Mouse (Mus musculus) kidney, postnatal 10 days (tissue): ENCODE measurements around the gene Olfr1411.
A peak's percentile ranks its signal among the peaks of the same experiment; 100 is the strongest.

Experiments
- DNase-seq: peaks from one replicate; pipeline ENCODE4 v3.0.0; 2021; ENCODE audit warnings: mixed read lengths

Olfr1411 gene

DNA sequence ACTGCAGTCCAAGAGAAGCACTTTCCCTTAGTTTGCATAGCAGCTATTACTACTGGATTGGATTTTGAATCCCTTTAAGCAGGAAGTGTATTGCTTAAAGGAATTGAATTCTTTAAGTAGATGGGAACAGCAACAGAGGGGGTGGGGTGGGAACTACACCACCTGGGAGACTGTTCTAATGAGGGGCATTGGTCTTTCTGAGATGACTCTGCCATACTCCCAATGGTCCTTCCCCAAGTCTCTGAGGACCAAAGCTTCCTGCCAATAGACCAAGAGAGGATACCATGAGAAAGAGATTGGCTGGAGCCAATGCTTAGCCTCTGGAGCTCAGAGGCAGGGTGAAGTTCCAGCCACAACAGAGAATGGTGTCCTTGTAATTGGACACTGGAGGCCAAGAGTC is at the start of gene Olfr1411:
TSS of gene Olfr1411 (plus strand) at position 301 of the 400 bp plus-strand sequence.
- no peak for DNase-seq

DNA sequence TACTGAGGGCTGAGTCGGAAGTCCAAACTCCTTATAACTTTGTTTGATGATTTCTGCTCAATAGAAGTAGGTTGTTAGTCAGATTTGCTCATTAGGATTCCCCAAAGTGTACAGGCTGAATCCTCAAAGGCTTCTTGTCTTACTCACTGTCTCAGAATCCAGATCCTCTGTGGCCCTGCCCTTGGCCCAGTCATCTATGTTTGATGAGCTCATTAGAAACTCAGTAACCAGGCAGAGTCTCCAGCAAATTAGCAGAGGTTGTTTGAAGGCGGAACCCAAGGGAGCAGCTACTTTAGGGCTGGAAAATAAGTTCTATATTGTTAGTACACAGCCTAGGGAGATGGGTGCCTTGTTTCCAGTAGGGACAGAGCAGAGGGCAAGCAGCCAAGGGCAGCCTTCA is 48.3 kb upstream of the Olfr1411 start:
- no peak for DNase-seq

DNA sequence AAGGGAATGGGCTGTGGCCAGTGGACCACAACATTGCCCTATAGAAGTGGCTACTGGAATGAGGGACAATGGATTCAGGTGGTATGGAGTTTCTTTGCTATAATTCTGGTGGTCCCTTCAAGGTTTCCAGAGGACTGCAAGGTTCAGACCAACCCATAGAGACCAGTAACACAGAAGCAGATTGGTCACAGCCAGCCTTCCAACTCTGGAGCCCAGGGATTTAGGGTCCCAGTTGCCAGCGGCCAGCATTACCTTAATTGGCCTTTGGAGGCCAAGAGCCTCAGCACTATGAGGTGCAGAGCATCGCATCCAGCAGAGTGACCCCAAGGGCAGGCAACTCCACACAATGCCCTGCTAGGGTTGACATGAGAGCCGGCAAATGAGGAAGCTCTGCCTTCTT is 23.2 kb upstream of the Olfr1411 start, which contains the start of gene Olfr1413:
TSS of gene Olfr1413 (plus strand) at position 301 of the 400 bp plus-strand sequence.
- no peak for DNase-seq

DNA sequence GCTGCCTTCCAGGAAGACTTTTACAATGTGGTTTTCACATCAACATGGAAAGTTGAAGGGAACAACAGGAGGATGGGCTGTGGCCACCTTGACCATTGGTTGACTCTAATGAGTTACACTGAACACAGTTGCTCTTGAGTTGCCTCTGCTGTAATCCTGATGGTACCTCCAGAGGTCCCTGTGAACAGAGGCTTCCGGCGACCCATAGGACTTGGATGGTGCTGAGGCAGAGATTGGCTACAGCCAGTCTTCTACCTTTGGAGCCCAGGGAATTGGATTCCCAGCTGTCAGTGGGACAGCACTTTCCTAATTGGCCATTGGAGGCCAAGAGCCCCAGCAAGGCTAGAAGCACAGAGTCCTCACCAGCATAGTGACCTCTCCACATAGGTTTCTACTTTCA is 8.7 kb upstream of the Olfr1411 start, which contains the start of gene Olfr1412:
TSS of gene Olfr1412 (plus strand) at position 301 of the 400 bp plus-strand sequence.
- no peak for DNase-seq

DNA sequence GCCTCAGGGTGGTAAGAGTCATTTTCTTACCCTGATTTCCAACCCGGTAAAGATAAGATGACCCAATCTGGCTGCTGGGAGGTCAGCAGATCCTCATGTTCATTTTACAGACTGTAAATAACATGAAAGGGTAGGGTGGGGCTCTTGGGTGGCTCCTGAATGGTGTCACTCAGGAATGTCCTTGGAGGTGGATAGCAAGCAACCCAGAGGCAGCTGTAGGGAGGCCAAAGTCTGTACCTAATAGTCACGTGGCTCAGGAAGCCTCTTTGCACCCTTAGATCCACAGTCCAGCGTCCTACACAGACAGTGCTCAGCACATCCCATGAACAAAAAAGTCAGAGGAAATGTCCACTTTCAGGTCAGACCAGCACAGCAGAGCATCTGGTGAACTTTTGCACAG is 1.8 kb downstream of the Olfr1411 start:
- no peak for DNase-seq

DNA sequence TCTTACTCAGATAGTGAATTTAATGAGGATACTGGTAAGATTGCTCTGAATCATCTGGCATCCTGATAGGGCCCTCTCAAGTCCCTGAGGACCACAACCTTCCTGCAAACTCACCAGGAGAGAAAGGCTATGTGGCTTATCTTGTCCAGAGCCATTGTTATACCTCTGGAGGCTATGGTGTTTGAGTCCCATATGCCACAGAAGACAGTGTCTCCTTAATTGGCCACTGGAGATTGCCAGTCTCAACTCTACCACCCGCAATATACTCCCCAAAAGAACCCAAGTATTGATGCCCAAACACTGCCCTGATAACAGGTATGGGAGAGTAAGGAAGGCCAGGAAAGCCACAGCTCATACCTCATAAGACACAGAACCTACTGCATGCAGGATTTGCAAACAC is 11.3 kb downstream of the Olfr1411 start, which contains the start of gene Olfr1410:
TSS of gene Olfr1410 (plus strand) at position 301 of the 400 bp plus-strand sequence.
- DNase-seq = no peak

DNA sequence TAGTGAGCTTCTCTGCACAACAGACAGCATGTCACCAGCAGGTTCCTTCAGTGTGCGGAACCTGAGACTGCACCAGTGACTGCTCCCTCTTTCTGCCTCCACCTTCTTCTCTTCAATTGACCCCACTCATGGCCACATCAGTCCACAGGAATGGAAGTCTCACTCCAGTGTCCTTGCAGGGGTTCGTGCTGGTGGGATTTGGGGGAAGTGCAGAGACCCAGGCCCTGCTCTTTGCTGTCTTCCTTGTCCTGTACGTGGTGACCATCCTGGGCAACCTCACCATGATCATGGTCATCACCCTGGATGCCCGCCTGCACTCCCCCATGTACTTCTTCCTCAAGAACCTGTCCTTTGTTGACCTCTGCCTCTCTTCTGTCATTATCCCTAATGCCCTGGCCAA is 13.5 kb downstream of the Olfr1411 start:
- no peak for DNase-seq

DNA sequence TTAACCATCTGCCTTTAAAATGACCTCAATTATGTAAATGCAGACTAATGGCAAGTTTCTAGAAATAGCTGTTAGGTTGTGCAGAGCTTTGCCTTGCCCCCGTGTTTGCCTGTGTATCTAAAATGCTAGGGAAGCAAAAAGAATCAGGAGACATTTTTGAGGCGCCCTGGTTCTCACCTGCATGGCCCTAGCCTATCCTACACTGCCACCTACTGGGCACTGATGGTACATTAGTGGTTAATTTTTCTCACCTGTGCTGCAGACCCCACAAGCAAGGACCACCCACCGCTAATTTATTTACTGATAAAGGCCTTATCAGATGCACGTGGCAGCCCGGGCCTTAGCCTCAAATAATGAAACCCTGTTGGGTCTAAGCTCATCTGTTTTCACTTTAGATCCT is 16.8 kb downstream of the Olfr1411 start:
- DNase-seq = peak; percentile 67

DNA sequence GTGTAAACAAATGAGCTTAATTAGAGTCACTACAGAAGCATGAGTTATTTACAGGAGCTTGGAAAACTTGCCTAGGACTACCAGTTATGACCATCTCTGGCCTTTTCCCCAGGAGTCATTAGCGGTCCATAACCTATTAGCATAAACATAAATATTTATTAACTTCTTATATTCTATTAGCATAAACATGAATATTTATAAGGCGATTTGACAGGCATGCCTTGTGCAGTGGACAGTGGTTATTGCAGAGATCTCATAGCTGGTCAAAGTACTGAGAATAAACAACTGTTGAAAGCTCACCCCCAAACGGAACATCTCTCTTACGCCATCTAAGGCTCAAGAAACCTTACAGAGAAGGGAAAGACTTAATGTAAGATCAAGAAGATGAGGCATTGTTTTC is 19.0 kb downstream of the Olfr1411 start:
- no peak for DNase-seq

DNA sequence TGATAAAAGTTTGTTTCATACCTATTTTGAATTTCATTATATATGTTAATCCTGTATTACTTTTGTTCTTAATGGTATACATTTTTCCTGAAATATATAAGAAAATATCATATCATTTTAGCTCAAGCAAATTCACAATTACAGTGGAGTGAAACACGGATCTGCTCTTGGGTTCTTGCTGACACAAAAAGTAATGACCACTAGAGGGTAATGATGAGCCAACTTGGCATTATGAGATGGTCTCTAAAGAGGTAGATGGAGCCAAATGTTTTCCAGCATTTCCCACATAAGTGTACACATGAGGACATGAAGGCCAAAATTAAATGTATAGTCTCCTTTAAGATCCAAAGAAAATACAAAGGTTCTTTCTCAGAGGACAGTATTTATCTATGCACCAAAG is 20.3 kb downstream of the Olfr1411 start:
- DNase-seq = no peak

DNA sequence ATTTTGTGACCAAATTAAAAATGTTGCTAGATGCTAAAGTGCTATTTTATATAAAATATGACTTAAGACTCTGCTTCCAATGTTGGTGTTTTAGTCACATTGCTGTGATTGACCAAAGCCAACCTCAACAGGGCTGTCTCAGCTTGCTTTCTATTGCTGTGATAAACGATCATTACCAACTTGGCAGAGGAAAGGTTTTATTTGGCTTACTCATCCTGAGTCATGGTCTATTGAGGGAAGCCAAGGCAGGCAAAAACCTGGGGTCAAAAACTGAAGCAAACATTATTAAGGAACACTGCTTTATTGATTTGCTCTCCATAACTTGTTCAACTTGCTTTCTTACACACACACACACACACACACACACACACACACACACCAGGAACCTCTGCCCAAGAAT is 21.8 kb downstream of the Olfr1411 start:
- no peak for DNase-seq

DNA sequence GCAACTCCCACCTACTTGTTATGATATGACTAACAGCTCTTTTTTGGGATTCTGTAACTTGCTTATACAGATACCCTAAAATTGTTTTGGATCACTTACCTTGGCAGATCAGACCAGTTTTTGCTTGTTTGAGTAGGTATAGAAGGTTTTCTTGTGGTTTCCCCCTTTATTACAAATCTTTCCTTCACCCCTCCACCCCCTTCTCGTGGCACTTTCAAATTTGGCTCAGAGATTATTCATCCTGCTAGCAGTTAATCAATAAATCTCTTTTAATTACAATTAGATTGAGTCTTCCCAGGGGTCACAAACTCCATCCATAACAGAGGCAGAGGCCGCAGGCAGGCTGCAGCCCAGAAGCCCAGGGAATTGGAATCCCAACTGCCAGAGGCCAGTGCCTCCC is 23.3 kb downstream of the Olfr1411 start, which contains the start of gene Olfr12:
TSS of gene Olfr12 (plus strand) at position 301 of the 400 bp plus-strand sequence.
- no peak for DNase-seq

DNA sequence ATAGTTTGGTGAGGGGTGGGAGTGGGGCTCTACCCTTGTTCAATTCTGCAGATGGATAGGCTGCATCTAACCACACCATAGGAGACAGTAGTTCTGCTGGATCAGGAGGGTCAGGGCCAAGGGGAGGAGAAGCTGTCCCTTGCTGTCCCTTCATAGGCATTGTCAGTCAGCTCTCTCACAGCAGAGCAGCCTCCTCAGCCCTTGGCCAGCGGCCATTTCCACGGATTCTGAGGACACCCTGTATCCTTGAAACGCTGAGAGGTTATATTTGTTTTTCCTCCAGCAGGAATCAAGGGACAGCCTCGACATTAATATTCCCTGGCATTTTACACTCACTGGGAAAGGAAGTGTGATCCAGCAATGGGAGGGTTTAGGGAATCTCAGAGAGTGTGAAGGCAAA is 24.1 kb downstream of the Olfr1411 start:
- peak; percentile 27 for DNase-seq

DNA sequence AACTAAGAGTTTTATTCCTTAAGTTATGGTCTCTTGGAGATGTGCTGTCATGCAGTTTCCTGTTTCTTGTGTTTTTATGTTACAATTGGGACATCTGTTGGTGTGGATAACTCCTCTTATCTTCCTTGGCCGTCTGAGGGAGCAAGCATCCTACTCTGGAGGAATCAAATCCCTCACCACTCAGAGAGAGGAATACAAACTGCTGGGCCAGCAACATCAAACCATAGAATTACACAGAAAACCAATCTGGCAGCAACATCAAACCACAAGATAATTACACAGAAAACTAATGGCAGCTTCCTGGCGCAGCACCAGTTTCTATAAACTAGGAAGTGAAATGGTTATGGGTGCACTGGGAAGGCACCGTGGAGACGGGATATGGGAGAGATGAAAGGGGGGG is 34.0 kb downstream of the Olfr1411 start:
- DNase-seq = peak; percentile 54

DNA sequence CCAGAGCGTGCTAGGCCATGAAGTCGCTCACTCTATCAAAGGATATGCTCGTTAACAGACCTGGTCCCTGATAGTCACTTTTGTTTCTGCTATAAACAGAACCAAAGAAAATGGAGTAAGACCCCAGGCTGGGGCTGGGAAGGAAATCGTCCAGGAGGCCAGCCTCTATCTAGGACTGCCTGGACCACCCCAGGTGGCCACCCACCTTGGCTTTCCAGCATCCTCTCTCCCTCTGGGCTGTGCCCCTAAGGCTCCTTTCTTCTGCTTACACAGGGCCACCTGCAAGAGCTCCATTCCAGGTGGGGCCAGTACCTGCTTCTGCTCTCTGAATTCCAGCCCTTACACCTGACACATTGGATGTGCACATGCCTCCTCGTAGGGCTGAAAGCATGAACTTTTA is 38.0 kb downstream of the Olfr1411 start:
- no peak for DNase-seq

DNA sequence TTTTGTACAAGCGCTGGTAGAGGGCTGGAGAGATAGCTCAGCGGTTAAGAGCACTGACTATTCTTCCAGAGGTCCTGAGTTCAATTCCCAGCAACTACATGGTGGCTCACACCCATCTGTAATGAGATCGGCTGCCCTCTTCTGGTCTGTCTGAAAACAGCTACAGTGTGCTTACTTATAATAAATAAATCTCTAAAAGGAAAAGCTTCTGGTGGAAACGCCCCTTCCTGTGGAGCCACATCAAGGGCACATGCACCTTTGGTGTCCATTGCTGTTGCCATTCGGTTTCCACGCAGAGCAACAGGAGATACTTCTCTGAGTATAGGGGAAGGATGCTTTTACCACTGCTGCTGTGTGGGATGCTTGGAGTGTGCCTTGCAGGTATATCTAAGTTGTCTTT is 38.7 kb downstream of the Olfr1411 start:
- DNase-seq = no peak

DNA sequence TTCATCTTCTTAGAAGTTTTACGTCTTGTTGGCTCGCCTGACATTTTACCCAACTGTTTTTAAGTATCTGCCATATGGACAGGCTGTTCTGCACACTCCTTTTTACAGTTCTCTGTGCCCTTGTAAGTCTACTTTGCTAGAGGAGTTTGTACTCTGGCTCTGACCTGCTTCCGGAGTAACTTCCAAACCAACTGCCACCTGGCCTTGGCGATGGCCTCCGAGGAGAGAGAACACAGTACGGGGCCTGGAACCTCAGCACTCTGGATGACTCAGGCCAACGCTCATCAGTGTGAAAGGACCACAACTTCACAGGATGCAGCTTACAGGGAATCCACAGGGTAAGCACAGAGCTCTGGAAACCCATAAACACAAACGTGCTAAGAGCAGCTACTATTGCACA is 39.5 kb downstream of the Olfr1411 start:
- no peak for DNase-seq

DNA sequence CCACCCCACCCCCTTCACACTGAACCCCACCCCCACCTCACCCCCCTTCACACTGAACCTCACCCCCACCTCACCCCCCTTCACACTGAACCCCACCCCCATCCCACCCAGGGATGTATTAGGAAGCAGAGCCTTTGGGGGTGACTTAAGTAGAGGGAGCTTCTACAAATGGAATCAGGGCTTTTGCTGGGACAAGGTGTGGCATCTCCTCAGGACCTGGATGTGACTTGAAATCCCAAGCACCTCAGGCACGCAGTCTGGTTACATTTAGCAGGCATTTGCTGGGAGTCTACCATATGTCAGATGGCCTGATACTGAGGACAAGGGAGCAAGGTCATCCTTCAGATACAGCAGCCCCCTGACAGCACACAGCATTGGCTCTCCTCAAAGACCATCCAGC is 40.4 kb downstream of the Olfr1411 start:
- DNase-seq = no peak

DNA sequence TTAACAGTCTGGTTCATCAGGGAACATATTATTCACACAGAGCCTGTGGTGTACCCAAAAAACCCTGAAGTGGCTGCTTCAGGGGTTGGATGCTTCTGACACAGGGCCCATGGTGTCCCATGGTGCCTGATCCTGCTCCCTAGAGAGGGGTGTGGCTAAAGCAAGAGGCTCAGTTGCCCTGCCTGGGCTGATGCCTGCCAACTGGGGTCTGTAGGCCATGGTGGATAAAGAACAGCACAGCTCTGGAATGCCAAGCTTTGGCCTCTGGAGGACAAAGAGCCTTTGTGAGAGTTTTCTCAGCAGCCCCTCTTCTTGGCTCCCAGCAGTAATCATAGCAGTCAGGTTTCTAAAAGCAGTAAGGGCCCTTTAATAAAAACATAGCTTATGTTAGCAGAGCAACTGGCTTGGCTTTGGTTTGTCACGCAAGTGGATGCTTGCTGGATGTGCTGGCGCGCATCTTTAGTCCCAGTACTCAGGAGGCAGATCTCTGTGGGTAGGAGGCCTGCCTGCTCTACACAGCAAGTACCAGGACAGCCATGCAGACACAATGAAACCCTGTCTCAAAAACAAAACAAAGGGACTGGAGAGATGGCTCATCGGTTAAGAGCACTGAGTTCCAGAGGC is 40.9 kb downstream of the Olfr1411 start:
- DNase-seq = no peak

DNA sequence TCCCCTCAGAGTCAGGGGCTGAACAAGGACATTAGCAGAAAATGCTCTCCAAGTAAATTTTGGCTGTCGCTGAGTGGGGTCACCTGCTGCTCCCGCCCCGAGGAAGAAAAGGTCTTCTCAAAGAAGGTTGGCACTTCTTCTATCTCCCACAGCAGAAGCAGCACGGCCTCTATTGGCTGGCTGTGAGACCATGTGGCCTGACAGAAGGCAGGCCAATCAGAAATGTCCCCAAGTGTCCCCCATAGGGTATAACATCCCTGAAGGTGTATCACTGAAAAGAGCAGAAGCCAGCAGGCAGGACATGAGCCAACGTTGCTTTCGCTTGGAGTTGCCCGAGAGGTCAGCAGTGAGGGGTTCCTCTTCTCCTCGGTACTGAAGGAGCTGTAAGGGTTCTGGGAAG is 41.8 kb downstream of the Olfr1411 start:
- DNase-seq = no peak

DNA sequence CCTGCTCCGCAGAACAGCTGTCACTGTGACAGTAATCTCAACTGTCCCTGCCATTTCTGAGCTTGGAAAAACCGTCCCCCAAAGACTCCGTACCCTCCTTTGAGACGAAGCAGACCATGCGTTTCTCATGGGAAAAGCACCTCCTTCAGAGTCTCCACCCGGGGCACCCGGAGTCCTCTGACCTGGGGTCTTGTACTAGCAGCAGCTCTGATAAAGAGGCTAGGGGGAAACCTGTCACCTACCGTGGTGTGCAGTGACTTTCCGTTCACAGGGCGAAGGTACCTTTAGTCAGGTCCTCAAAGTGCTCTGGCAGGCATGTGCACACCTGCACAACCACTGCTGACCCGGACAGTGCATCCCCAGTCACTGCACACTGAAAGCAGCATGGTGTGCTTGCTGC is 42.5 kb downstream of the Olfr1411 start:
- DNase-seq = no peak

DNA sequence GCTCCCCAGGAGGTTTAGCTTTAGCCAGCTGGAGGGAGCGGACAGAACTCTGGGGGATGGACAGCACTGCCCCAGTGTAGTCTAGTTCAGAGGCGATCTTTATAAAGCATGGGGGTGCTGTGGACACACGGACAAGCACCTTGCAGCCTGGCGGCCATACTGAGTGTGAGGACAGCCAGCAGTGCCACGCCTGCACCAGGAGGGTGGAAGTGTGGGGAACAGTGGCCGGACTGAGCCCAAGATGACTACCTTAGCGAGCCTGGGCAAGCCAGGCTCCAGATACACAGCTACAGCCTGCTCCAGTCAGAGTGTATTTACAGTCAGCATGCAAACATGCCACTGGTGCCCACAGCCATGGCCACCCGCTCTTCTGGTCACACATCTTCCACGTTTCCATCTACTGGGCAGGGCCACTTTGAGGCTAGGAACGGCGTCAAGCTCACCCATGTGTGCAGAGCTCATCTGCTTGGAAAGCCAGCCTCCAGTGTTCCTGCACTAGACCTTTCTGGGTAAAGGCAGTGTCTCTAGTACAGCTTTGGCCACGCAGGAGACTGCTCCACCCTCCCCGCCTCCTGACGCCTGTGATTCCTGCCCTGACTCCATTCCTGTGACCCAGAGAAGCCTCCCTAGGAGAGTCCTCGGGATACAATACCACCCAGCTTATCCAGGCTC is 43.4 kb downstream of the Olfr1411 start:
- DNase-seq = no peak

DNA sequence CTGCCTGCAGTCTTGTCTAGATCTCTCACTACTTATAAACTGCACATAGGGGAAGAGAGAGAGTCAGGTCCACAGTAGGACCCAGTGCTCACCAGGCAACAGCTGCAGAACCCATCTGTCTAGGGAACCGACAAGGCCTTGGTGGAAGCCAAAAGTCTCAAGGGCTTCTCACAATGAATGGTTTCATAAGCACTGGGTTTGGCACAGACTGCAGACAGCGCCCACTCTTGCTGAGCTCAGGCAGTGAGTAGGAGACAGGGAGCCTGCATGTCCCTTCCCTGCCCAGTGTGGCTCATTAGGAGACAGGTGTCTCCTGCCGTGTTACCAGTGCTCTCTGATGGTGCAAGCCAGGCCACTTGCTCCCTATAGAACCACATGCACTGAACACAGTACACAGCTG is 44.0 kb downstream of the Olfr1411 start:
- DNase-seq = no peak

DNA sequence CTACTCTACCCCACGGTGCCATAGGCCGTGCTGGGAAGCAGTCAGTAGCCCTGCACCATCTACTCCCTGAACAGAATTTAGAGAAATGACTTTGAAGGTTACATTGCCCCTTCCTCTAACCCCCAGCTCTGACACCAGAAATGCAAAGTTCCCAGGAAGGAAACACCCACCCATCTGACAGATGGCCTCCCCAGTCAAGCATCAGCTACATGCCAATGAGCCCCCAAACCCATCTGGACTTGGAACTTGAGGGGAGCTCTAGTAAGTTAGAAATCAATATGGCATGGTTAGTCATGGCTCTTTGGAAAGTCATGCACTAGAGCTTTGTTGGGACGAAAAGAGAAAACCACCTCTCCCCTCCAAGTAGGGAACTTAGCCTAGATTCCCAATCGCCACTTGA is 44.5 kb downstream of the Olfr1411 start:
- DNase-seq = no peak

DNA sequence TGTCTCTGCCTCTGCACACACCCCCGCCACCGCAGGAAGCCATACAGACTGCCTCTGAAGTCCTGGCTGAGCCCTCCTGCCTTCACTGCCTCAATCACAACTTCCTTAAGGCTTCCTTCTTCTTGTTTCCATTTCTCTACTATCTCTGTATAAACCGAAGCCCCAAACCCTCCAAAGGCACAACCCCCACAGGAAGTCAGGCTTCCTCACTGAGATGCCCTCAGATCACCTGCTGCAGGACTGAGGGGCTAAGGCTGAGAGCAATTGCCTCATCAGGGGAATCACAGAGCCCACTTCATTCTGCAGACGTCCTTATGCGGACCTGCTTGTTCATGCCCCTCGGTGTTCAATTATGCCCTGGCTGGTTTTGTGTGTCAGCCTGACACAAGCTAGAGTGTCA is 46.2 kb downstream of the Olfr1411 start:
- DNase-seq = no peak
